Comparison of ENCODE assay signal across 8 mouse cellular contexts in the genomic region with DNA sequence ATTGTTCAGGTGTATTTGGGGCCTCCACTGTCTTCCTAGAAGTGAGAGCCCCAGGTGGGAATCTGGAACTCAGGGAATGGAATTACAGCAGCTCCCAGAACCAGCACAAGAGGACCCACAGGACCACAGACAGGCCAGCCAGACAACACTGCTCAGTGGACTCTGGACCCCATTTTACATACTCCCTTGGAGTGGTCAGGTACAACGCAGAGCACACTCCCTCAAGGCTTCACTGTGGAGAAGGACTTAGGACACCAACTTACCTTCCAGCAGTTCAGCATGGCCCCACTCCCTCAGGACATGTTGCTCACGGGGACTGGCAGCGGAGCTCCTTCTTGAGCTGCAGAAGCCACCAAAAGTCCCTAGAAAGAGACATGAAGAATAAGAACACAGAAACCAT. TPM values are rescaled to one million over a fixed set of nuclear protein-coding genes. Genes with fewer than 3 reads are reported as not detected.
DNase-seq lines count a peak whose midpoint lies in the region; ATAC-seq lines count a peak whose summit lies in the region.

No protein-coding gene starts in this region.

- intact Hi-C loops in heart, postnatal 14 days (cut with DNase I): no loop called here

- H3K4me1 ChIP-seq in heart, embryonic 14.5 days (ENCODE audit: control insufficient read depth in 2 of 2, insufficient read depth in 2 of 2, low read length in 2 of 2): peaks cover 3 to 9% of the 10 kb centered on the region in 2 experiments; a peak in 3 of 4 replicates
- peaks cover 6% of the 10 kb centered on the region for H3K4me1 ChIP-seq in embryonic facial prominence, embryonic 12.5 days
- peaks cover 10% of the 10 kb centered on the region; the same call in 1 of the 2 replicates for H3K4me1 ChIP-seq in midbrain, embryonic 14.5 days (ENCODE audit: control insufficient read depth, insufficient read depth, low read length)

- no peak for DNase-seq in heart, postnatal 14 days
- peak; percentile 57 for DNase-seq in kidney, adult 9 months
- DNase-seq in midbrain, embryonic 14.5 days: no peak
- no peak for DNase-seq in urinary bladder, adult 2 months (ENCODE audit: low spot score)
- DNase-seq in gastrocnemius, adult 18-20 months (ENCODE audit: low spot score): no peak
- no peak for DNase-seq in embryo, embryonic 10 days (ENCODE audit: low spot score)

- H3K9ac ChIP-seq in heart, embryonic 14.5 days (ENCODE audit: low read length): peak overlapping the region; percentile 77; the same call in 1 of the 2 replicates
- H3K9ac ChIP-seq in embryonic facial prominence, embryonic 12.5 days: peak overlapping the region; percentile 27; the same call in 1 of the 2 replicates
- no peak overlapping the region for H3K9ac ChIP-seq in midbrain, embryonic 14.5 days (replicated peaks; ENCODE audit: low read length)

- H3K27ac ChIP-seq in heart, embryonic 14.5 days (replicated peaks in 1 of 2; ENCODE audit: control insufficient read depth in 1 of 2, insufficient read depth in 1 of 2, low read depth in 2 of 2, low read length in 2 of 2): no peak overlapping the region
- no peak overlapping the region for H3K27ac ChIP-seq in embryonic facial prominence, embryonic 12.5 days
- H3K27ac ChIP-seq in midbrain, embryonic 14.5 days (replicated peaks; ENCODE audit: low read depth, low read length): no peak overlapping the region

- peaks cover 6% of the 10 kb centered on the region for H3K9me3 ChIP-seq in heart, embryonic 14.5 days (ENCODE audit: control insufficient read depth, low read length)
- peaks cover 10% of the 10 kb centered on the region for H3K9me3 ChIP-seq in embryonic facial prominence, embryonic 12.5 days
- H3K9me3 ChIP-seq in midbrain, embryonic 14.5 days (ENCODE audit: control insufficient read depth, low read length): 0 out of 2 replicates have a peak, but pooled peaks cover under 1% of the 10 kb centered on the region

- no peak for ATAC-seq in heart, embryonic 14.5 days (ENCODE audit: insufficient number of reproducible peaks, insufficient read depth, low FRiP score, low read depth)
- ATAC-seq in embryonic facial prominence, embryonic 12.5 days (ENCODE audit: insufficient number of reproducible peaks, insufficient read depth, low FRiP score, low TSS enrichment): no peak
- no peak for ATAC-seq in midbrain, embryonic 14.5 days (ENCODE audit: low FRiP score, low TSS enrichment)

- H3K27me3 ChIP-seq in heart, embryonic 14.5 days (ENCODE audit: control insufficient read depth, insufficient read depth, low read length): no peaks in the 10 kb centered on the region
- H3K27me3 ChIP-seq in embryonic facial prominence, embryonic 12.5 days: no peaks in the 10 kb centered on the region
- H3K27me3 ChIP-seq in midbrain, embryonic 14.5 days (ENCODE audit: control insufficient read depth, insufficient read depth, low read length): no peaks in the 10 kb centered on the region

- H3K4me2 ChIP-seq in heart, embryonic 14.5 days (ENCODE audit: low read length): peak overlapping the region; percentile 79
- peak overlapping the region; percentile 58 for H3K4me2 ChIP-seq in embryonic facial prominence, embryonic 12.5 days (replicated peaks)
- peak overlapping the region; percentile 59 for H3K4me2 ChIP-seq in midbrain, embryonic 14.5 days (ENCODE audit: low read length)

- peak overlapping the region in 1 of 2 experiments; percentile 65; a peak in 1 of 4 replicates for H3K4me3 ChIP-seq in heart, embryonic 14.5 days (ENCODE audit: control insufficient read depth in 1 of 2, insufficient read depth in 1 of 2, low read depth in 1 of 2, low read length in 2 of 2)
- H3K4me3 ChIP-seq in embryonic facial prominence, embryonic 12.5 days: peak overlapping the region; percentile 58
- H3K4me3 ChIP-seq in midbrain, embryonic 14.5 days (replicated peaks; ENCODE audit: low read depth, low read length): 0 out of 2 replicates have a peak overlapping the region, but pooled peaks have one; percentile 65

- H3K36me3 ChIP-seq in heart, embryonic 14.5 days (ENCODE audit: control insufficient read depth, insufficient read depth, low read length): peaks cover 42% of the 10 kb centered on the region
- peaks cover 41% of the 10 kb centered on the region for H3K36me3 ChIP-seq in embryonic facial prominence, embryonic 12.5 days
- peaks cover 36% of the 10 kb centered on the region for H3K36me3 ChIP-seq in midbrain, embryonic 14.5 days (ENCODE audit: control insufficient read depth, insufficient read depth, low read length)

- WGBS in heart, embryonic 14.5 days: 78% methylated on average over 3 of the region's 3 CpGs
- 93% methylated on average over 3 of the region's 3 CpGs for WGBS in embryonic facial prominence, embryonic 12.5 days
- 93% methylated on average over 3 of the region's 3 CpGs for WGBS in midbrain, embryonic 14.5 days

RNA-seq across cellular contexts. Expression of gene Polrmt, which starts 1.0 kb away (rescaled TPM):
- polyA plus RNA-seq in heart, embryonic 14.5 days (2014; fragmentation: Nextera tagmentation; extraction: Ambion mirVana): 20.2 and 27.4 TPM in 2 replicates
- 10 to 100 TPM; 45.3 to 46.8 TPM for total RNA-seq in heart, postnatal 14 days (2021)
- 49.6 and 54.0 TPM in 2 replicates for polyA plus RNA-seq in embryonic facial prominence, embryonic 12.5 days (2016; fragmentation: Nextera tagmentation; extraction: Ambion mirVana)
- polyA plus RNA-seq in midbrain, embryonic 14.5 days (2014; fragmentation: Nextera tagmentation; extraction: Ambion mirVana): 35.9 and 39.8 TPM in 2 replicates
- polyA plus RNA-seq in urinary bladder, adult 2 months (2012; rRNA removed): 28.5 and 31.7 TPM in 2 replicates
- 10 to 100 TPM; 31.9 to 36.7 TPM for total RNA-seq in gastrocnemius, adult 18-20 months (2021)

RNA-seq across cellular contexts. Expression of gene Fgf22, which starts 9.5 kb away (rescaled TPM):
- polyA plus RNA-seq in heart, embryonic 14.5 days (2014; fragmentation: Nextera tagmentation; extraction: Ambion mirVana): 0.12 and 0.38 TPM in 2 replicates
- not detected for total RNA-seq in heart, postnatal 14 days (2021)
- polyA plus RNA-seq in embryonic facial prominence, embryonic 12.5 days (2016; fragmentation: Nextera tagmentation; extraction: Ambion mirVana): 0.33 and 0.65 TPM in 2 replicates
- 0.87 and 1.0 TPM in 2 replicates for polyA plus RNA-seq in midbrain, embryonic 14.5 days (2014; fragmentation: Nextera tagmentation; extraction: Ambion mirVana)
- 0.04 and 0.06 TPM in 2 replicates for polyA plus RNA-seq in urinary bladder, adult 2 months (2012; rRNA removed)
- not detected for total RNA-seq in gastrocnemius, adult 18-20 months (2021)

RNA-seq across cellular contexts. Expression of gene Rnf126, which starts 21.3 kb away (rescaled TPM):
- 54.4 and 62.5 TPM in 2 replicates for polyA plus RNA-seq in heart, embryonic 14.5 days (2014; fragmentation: Nextera tagmentation; extraction: Ambion mirVana)
- total RNA-seq in heart, postnatal 14 days (2021): 10 to 100 TPM; 25.9 to 26.7 TPM
- 109 and 111 TPM in 2 replicates for polyA plus RNA-seq in embryonic facial prominence, embryonic 12.5 days (2016; fragmentation: Nextera tagmentation; extraction: Ambion mirVana)
- polyA plus RNA-seq in midbrain, embryonic 14.5 days (2014; fragmentation: Nextera tagmentation; extraction: Ambion mirVana): 92.8 and 94.6 TPM in 2 replicates
- polyA plus RNA-seq in urinary bladder, adult 2 months (2012; rRNA removed): 54.5 and 59.4 TPM in 2 replicates
- 10 to 100 TPM; 49.5 to 54.5 TPM for total RNA-seq in gastrocnemius, adult 18-20 months (2021)

RNA-seq across cellular contexts. Expression of gene Hcn2, which starts 29.0 kb away (rescaled TPM):
- polyA plus RNA-seq in heart, embryonic 14.5 days (2014; fragmentation: Nextera tagmentation; extraction: Ambion mirVana): 0.05 and 0.19 TPM in 2 replicates
- 10 to 100 TPM; 35.7 to 38.7 TPM for total RNA-seq in heart, postnatal 14 days (2021)
- polyA plus RNA-seq in embryonic facial prominence, embryonic 12.5 days (2016; fragmentation: Nextera tagmentation; extraction: Ambion mirVana): 0.06 and 0.08 TPM in 2 replicates
- 0.89 and 1.9 TPM in 2 replicates for polyA plus RNA-seq in midbrain, embryonic 14.5 days (2014; fragmentation: Nextera tagmentation; extraction: Ambion mirVana)
- 0.96 and 1.5 TPM in 2 replicates for polyA plus RNA-seq in urinary bladder, adult 2 months (2012; rRNA removed)
- under 1 TPM; 0.47 to 0.66 TPM for total RNA-seq in gastrocnemius, adult 18-20 months (2021)

RNA-seq across cellular contexts. Expression of gene Fstl3, which starts 31.7 kb away (rescaled TPM):
- 19.9 and 21.1 TPM in 2 replicates for polyA plus RNA-seq in heart, embryonic 14.5 days (2014; fragmentation: Nextera tagmentation; extraction: Ambion mirVana)
- total RNA-seq in heart, postnatal 14 days (2021): 1 to 10 TPM; 2.8 to 3.4 TPM
- polyA plus RNA-seq in embryonic facial prominence, embryonic 12.5 days (2016; fragmentation: Nextera tagmentation; extraction: Ambion mirVana): 3.5 and 3.7 TPM in 2 replicates
- 0.80 and 1.5 TPM in 2 replicates for polyA plus RNA-seq in midbrain, embryonic 14.5 days (2014; fragmentation: Nextera tagmentation; extraction: Ambion mirVana)
- polyA plus RNA-seq in urinary bladder, adult 2 months (2012; rRNA removed): 41.4 and 44.3 TPM in 2 replicates
- total RNA-seq in gastrocnemius, adult 18-20 months (2021): 1 to 10 TPM; 1.2 to 1.9 TPM
